Mouse (Mus musculus) liver, postnatal 0 days (tissue): Measurements from ENCODE around the gene 3110082J24Rik. TPM values are rescaled to one million over a fixed set of nuclear protein-coding genes. Genes with fewer than 3 reads are reported as not detected.

Experiments
- ATAC-seq: fragments of 200-750 bp; cut with Nextera tagmentation; 2 replicates; pipeline ENCODE4 v1.8.0; 2017; ENCODE audit warnings: mild to moderate bottlenecking, moderate library complexity
- DNase-seq: peaks from one replicate; pipeline ENCODE4 v3.0.0-alpha.2; 2016
- H3K27ac ChIP-seq: fragments of 300-500 bp; sonication (generic); 2 replicates; pipeline ENCODE4 v1.5.1; 2014; ENCODE audit warnings: antibody characterized with exemption, moderate library complexity, mild to moderate bottlenecking, low read depth
- H3K27me3 ChIP-seq: fragments of 300-500 bp; sonication (generic); 2 replicates; pipeline ENCODE4 v1.6.1; 2014; ENCODE audit warnings: low read length, control low read depth, mixed read lengths; ENCODE audit not compliant: insufficient read depth
- H3K36me3 ChIP-seq: fragments of 300-500 bp; sonication (generic); replicated peaks from 2 replicates; pipeline ENCODE4 v1.6.1; 2014; ENCODE audit warnings: mild to moderate bottlenecking, control low read depth, low read length, moderate library complexity, mixed read lengths; ENCODE audit not compliant: insufficient read depth
- H3K4me1 ChIP-seq: fragments of 300-500 bp; sonication (generic); 2 replicates; pipeline ENCODE4 v1.6.1; 2014; ENCODE audit warnings: antibody characterized with exemption, mild to moderate bottlenecking, control low read depth; ENCODE audit not compliant: insufficient read depth
- H3K4me2 ChIP-seq: fragments of 300-500 bp; sonication (generic); 2 replicates; pipeline ENCODE4 v1.6.1; 2014; ENCODE audit warnings: low read depth, mild to moderate bottlenecking, low read length, moderate library complexity, mixed read lengths
- H3K4me3 ChIP-seq: fragments of 300-500 bp; sonication (generic); 2 replicates; pipeline ENCODE4 v1.5.1; 2014; ENCODE audit warnings: low read depth, low read length
- H3K9ac ChIP-seq: fragments of 300-500 bp; sonication (generic); replicated peaks from 2 replicates; pipeline ENCODE4 v1.6.1; 2014; ENCODE audit warnings: mild to moderate bottlenecking, moderate library complexity
- H3K9me3 ChIP-seq: fragments of 300-500 bp; sonication (generic); 2 replicates; pipeline ENCODE4 v1.6.1; 2016; ENCODE audit warnings: mild to moderate bottlenecking, control low read depth, low read length, mixed read lengths
- CTCF ChIP-seq: sonication (generic); IDR thresholded peaks from 2 replicates; pipeline ENCODE4 v1.5.1; 2016; ENCODE audit warnings: antibody characterized with exemption, low read depth
- EP300 ChIP-seq: IDR thresholded peaks from 2 replicates; pipeline ENCODE4 v1.6.1; 2016; ENCODE audit warnings: antibody characterized with exemption, low read depth, mild to moderate bottlenecking
- WGBS: fragments of 180-500 bp; shearing (Covaris S2); extraction: QIAGEN DNeasy Blood & Tissue Kit; methylation state at CpG from one replicate; pipeline ENCODE4 v1.1.7; 2014; ENCODE audit not compliant: insufficient replicate concordance; 5-methylcytosine and 5-hydroxymethylcytosine counted together
- polyA plus RNA-seq: library from polyadenylated mRNA; unstranded; fragments of >200 nt; fragmentation: Nextera tagmentation; extraction: Ambion mirVana; gene quantifications from 2 replicates; pipeline ENCODE4 v1.2.1, GENCODE M21; 2015

Gene 3110082J24Rik
- polyA plus RNA-seq, 1 experiment from 2014 or later = not detected

DNA sequence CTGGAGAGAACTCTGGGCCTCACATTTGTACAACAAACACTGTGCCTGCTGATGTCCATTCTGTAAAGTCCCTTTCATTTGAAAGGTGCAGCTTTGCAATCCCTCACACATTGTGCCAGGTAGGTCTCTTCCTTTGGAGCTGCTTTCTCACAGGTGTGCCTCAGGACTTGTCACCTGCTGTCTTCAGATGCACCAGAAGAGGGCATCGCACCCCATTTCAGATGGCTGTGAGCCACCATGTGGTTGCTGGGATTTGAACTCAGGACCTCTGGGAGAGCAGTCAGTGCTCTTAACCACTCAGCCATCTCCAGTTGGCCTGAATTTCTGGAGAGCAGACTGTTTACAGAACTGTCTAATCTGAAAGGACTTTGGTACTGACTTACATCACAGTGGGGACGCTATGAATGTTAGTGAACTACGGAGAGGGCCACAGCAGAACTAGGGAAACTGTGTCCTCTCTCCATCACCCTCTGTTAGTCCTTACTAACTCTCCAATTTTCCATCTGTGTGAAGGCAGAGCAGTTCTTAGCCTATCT, 6.7 kb upstream of the 3110082J24Rik start:
- peaks cover 26% of the 10 kb centered on the region for H3K4me1 ChIP-seq
- ATAC-seq = peak; percentile 68
- H3K4me3 ChIP-seq = no peak overlapping the region
- DNase-seq = no peak
- TF ChIP-seq CTCF (peak; percentile 43), EP300 (no peak)
- no peak overlapping the region for H3K9ac ChIP-seq
- 0 out of 2 replicates have a peak, but pooled peaks cover under 1% of the 10 kb centered on the region for H3K36me3 ChIP-seq
- H3K9me3 ChIP-seq = no peaks in the 10 kb centered on the region
- H3K4me2 ChIP-seq = no peak overlapping the region
- H3K27ac ChIP-seq = no peak overlapping the region
- peaks cover 38% of the 10 kb centered on the region for H3K27me3 ChIP-seq
- 72% methylated on average over 3 of the region's 3 CpGs for WGBS

DNA sequence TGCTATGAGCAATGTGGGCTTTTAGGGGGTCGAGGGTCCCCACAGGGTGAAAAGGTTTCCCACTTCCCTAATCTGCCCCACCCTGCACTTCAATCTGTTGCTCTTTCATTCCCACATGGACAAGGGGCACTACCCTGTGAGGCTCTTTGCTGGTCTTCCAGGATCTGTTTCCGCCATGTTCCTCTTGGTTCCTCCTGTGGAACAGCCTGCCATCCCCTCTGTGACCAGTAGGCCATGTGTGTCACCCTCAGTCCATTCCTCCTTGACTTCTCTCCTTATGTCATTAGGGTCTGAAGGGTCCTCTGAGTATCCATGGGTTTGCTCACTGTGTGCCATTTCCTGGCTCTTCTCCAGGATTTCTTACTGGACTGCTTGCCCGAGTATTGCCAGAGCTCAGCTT, 5.9 kb upstream of the 3110082J24Rik start:
- Histone ChIP-seq H3K27ac (no peak overlapping the region), H3K4me3 (no peak overlapping the region), H3K27me3 (peaks cover 46% of the 10 kb centered on the region), H3K4me1 (peaks cover 26% of the 10 kb centered on the region), H3K36me3 (no peaks in the 10 kb centered on the region), H3K4me2 (peak overlapping the region; percentile 52; the same call in 1 of the 2 replicates), H3K9me3 (no peaks in the 10 kb centered on the region), H3K9ac (no peak overlapping the region)
- no peak for ATAC-seq
- TF ChIP-seq CTCF (peak; percentile 20; the same call in 1 of the 2 replicates), EP300 (no peak)
- WGBS = 56% methylated on average over 3 of the region's 3 CpGs
- DNase-seq = no peak

DNA sequence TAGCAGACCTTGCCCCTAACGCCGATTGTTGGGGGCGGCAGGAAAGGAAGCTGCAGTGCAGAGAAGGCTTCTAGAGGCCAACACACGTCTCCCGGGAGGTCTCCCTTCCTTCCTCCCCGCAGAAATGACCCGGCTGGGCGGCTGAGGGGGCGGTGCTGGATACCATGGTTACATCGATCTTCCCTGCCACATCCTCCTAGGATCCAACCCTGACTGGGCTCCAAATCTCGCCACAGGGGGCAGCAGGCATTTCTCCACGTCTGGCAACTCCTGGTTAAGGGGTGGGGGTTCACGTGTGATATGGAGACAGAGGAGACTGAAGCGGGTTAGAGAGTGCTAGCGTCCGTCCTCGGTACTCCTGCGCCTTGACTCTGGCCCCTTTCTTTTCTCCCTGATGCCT, 5.2 kb upstream of the 3110082J24Rik start:
- Histone ChIP-seq H3K9me3 (no peaks in the 10 kb centered on the region), H3K4me2 (peak overlapping the region; percentile 52), H3K27me3 (peaks cover 53% of the 10 kb centered on the region), H3K9ac (no peak overlapping the region), H3K4me3 (no peak overlapping the region), H3K4me1 (peaks cover 26% of the 10 kb centered on the region), H3K27ac (no peak overlapping the region), H3K36me3 (no peaks in the 10 kb centered on the region)
- TF ChIP-seq CTCF (peak; percentile 56), EP300 (no peak)
- peak; percentile 49 for ATAC-seq
- WGBS = under 1% methylated on average over 18 of the region's 18 CpGs
- peak; percentile 72 for DNase-seq

GRCm38 (mm10) chr5:30110371-30111060, 4.6 kb upstream of the 3110082J24Rik start:
- ATAC-seq = no peak

DNA sequence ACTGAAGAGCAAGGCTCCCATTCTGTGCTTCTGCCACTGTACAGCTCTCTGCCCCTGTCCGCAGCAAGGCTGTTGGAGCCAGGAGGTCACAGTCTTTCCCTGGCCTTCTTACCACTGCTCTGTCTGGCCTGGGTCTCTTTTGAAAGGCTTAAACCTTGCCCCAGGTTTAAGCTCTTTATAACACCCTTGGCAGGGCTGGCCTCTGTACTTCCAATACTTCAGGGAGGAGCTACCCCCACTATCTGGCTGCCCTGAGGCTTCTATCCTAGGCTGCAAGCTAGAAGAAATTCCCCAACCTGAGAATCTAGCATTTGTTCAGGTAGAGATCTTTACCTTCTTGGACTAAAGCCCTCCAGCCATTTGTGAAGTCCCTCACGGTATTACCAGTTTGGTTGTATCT, 4.0 kb upstream of the 3110082J24Rik start:
- H3K9ac ChIP-seq = no peak overlapping the region
- H3K4me1 ChIP-seq = peaks cover 32% of the 10 kb centered on the region
- no peaks in the 10 kb centered on the region for H3K36me3 ChIP-seq
- no peak overlapping the region for H3K4me2 ChIP-seq
- peaks cover 57% of the 10 kb centered on the region for H3K27me3 ChIP-seq
- no peaks in the 10 kb centered on the region for H3K9me3 ChIP-seq
- ATAC-seq = no peak
- H3K4me3 ChIP-seq = no peak overlapping the region
- TF ChIP-seq CTCF (no peak), EP300 (no peak)
- no peak overlapping the region for H3K27ac ChIP-seq
- no peak for DNase-seq
- 57% methylated on average over 2 of the region's 2 CpGs for WGBS

More at GRCm38 (mm10) chr5:30110371-30111060, 4.6 kb upstream of the 3110082J24Rik start:
- H3K36me3 ChIP-seq = no peaks in the 10 kb centered on the region
- H3K4me2 ChIP-seq = peak overlapping the region; percentile 52
- TF ChIP-seq EP300 (no peak), CTCF (no peak)
- H3K27me3 ChIP-seq = peaks cover 54% of the 10 kb centered on the region
- peaks cover 27% of the 10 kb centered on the region for H3K4me1 ChIP-seq
- H3K9me3 ChIP-seq = no peaks in the 10 kb centered on the region
- no peak for DNase-seq
- no peak overlapping the region for H3K4me3 ChIP-seq
- 17% methylated on average over 22 of the region's 22 CpGs for WGBS
- no peak overlapping the region for H3K27ac ChIP-seq
- H3K9ac ChIP-seq = no peak overlapping the region

GRCm38 (mm10) chr5:30108233-30108632, 2.3 kb upstream of the 3110082J24Rik start:
- H3K27ac ChIP-seq = no peak overlapping the region
- no peak overlapping the region for H3K4me3 ChIP-seq
- ATAC-seq (no peak), DNase-seq (peak; percentile 7)
- no peaks in the 10 kb centered on the region for H3K9me3 ChIP-seq
- WGBS = 86% methylated on average over 5 of the region's 6 CpGs
- peaks cover 57% of the 10 kb centered on the region for H3K27me3 ChIP-seq
- no peak for TF ChIP-seq EP300
- no peak for TF ChIP-seq CTCF
- H3K9ac ChIP-seq = no peak overlapping the region
- H3K4me1 ChIP-seq = peaks cover 22% of the 10 kb centered on the region
- no peak overlapping the region for H3K4me2 ChIP-seq
- H3K36me3 ChIP-seq = no peaks in the 10 kb centered on the region
